Mouse (Mus musculus): Measurements from ENCODE around the gene Slc16a8.

Slc16a8 gene

GRCm38 (mm10) chr15:79212750-79213446 lies 41.7 kb downstream of the Slc16a8 start:
- DNase-seq, result no peak

GRCm38 (mm10) chr15:79210357-79210756 lies 44.2 kb downstream of the Slc16a8 start:
- no peak for DNase-seq

GRCm38 (mm10) chr15:79208758-79209439 lies 45.7 kb downstream of the Slc16a8 start:
- DNase-seq, result peak; percentile 64 to 80

GRCm38 (mm10) chr15:79208211-79208610 lies 46.4 kb downstream of the Slc16a8 start:
- DNase-seq, result no peak

GRCm38 (mm10) chr15:79202575-79202974 lies 52.0 kb downstream of the Slc16a8 start:
- no peak for DNase-seq

GRCm38 (mm10) chr15:79201491-79202150 lies 52.9 kb downstream of the Slc16a8 start:
- no peak for DNase-seq
